Mouse (Mus musculus) thymus, adult 2 months (tissue): ENCODE measurements around the gene Zfp213.

Source experiments
- CTCF ChIP-seq: fragments of 200-500 bp; IDR thresholded peaks from 2 replicates; pipeline ENCODE4 v1.5.1; 2012; ENCODE audit warnings: mild to moderate bottlenecking, control low read depth, low read length, moderate library complexity, borderline replicate concordance; ENCODE audit not compliant: control insufficient read depth, poor library complexity, insufficient read depth; ENCODE audit errors: extremely low read depth
- POLR2A ChIP-seq: fragments of 200-500 bp; IDR thresholded peaks from 2 replicates; pipeline ENCODE4 v1.6.1; 2012; ENCODE audit warnings: mild to moderate bottlenecking, low read length, control low read depth, moderate library complexity; ENCODE audit not compliant: control insufficient read depth, poor library complexity, insufficient read depth; ENCODE audit errors: extremely low read depth

DNA sequence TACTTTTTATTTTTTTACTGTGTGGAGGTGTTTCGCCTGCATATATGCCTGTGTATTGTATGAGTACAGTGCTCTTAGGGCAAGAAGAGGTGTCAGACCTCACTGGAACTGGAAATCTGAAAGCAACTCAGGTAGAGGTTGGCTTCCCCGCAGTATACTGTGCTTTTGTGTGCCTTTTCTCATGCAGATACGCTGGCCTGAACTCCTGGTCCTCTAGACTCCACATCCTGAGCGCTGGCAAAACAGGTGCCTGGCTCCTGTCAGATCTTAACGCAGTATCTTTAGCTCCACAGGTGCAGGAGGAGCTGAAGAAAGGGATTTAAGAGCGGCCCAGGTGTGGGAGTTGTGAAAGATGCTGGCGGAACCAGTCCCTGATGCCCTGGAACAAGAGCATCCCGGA lies 41.2 kb upstream of the Zfp213 start:
- TF ChIP-seq CTCF (no peak), POLR2A (no peak)
